Mouse (Mus musculus) stomach, embryonic 14.5 days (tissue): ENCODE measurements around the gene Gm17409. TPM values are rescaled to one million over a fixed set of nuclear protein-coding genes. Genes with fewer than 3 reads are reported as not detected.

Source experiments
- ATAC-seq: fragments of 200-750 bp; cut with Nextera tagmentation; 2 replicates; pipeline ENCODE4 v1.8.0; 2017; ENCODE audit warnings: low read depth, moderate TSS enrichment; ENCODE audit not compliant: insufficient number of reproducible peaks, insufficient read depth, low FRiP score
- H3K27ac ChIP-seq: fragments of 300-500 bp; sonication (generic); 2 replicates; pipeline ENCODE4 v1.5.1; 2014; ENCODE audit warnings: mild to moderate bottlenecking, low read length, moderate library complexity, mixed read lengths
- H3K27me3 ChIP-seq: fragments of 300-500 bp; sonication (generic); 2 replicates; pipeline ENCODE4 v1.6.1; 2014; ENCODE audit warnings: low read length, control low read depth, mixed read lengths; ENCODE audit not compliant: control insufficient read depth, insufficient read depth
- H3K36me3 ChIP-seq: fragments of 300-500 bp; sonication (generic); 2 replicates; pipeline ENCODE4 v1.6.1; 2014; ENCODE audit warnings: mild to moderate bottlenecking, control low read depth, low read length, moderate library complexity, mixed read lengths; ENCODE audit not compliant: control insufficient read depth, insufficient read depth
- H3K4me1 ChIP-seq: fragments of 300-500 bp; sonication (generic); 2 replicates; pipeline ENCODE4 v1.6.1; 2014; ENCODE audit warnings: low read length, control low read depth, mixed read lengths; ENCODE audit not compliant: control insufficient read depth, insufficient read depth
- H3K4me2 ChIP-seq: fragments of 300-500 bp; sonication (generic); replicated peaks from 2 replicates; pipeline ENCODE4 v1.6.1; 2014; ENCODE audit warnings: low read depth, low read length, control low read depth
- H3K4me3 ChIP-seq: fragments of 300-500 bp; sonication (generic); 2 replicates; pipeline ENCODE4 v1.5.1; 2014; ENCODE audit warnings: low read depth, low read length, control low read depth
- H3K9ac ChIP-seq: fragments of 300-500 bp; sonication (generic); replicated peaks from 2 replicates; pipeline ENCODE4 v1.6.1; 2014; ENCODE audit warnings: low read depth, mild to moderate bottlenecking, control low read depth, low read length, moderate library complexity, mixed read lengths
- H3K9me3 ChIP-seq: fragments of 300-500 bp; sonication (generic); 2 replicates; pipeline ENCODE4 v1.6.1; 2016; ENCODE audit warnings: low read depth, low read length, control low read depth; ENCODE audit not compliant: control insufficient read depth
- WGBS: fragments of 180-500 bp; shearing (Covaris S2); extraction: QIAGEN DNeasy Blood & Tissue Kit; methylation state at CpG from one replicate; pipeline ENCODE4 v1.1.7; 2014; 5-methylcytosine and 5-hydroxymethylcytosine counted together
- polyA plus RNA-seq: library from polyadenylated mRNA; unstranded; fragments of >200 nt; fragmentation: Nextera tagmentation; extraction: Ambion mirVana; gene quantifications from 2 replicates; pipeline ENCODE4 v1.2.1, GENCODE M21; 2014

The Gm17409 gene
- polyA plus RNA-seq, 1 experiment from 2014 or later, result 0.26 TPM

- Histone ChIP-seq H3K4me1 (no peaks in the 10 kb centered on the region), H3K27me3 (no peaks in the 10 kb centered on the region), H3K4me3 (no peak overlapping the region), H3K9ac (no peak overlapping the region), H3K9me3 (no peaks in the 10 kb centered on the region), H3K27ac (no peak overlapping the region), H3K36me3 (peaks cover 4% of the 10 kb centered on the region; the same call in 1 of the 2 replicates), H3K4me2 (no peak overlapping the region)
- 90% methylated on average over 4 of the region's 4 CpGs for WGBS
- ATAC-seq, result no peak
Measured at GRCm38 (mm10) chr2:58478144-58478543, 8.2 kb downstream of the Gm17409 start.

GRCm38 (mm10) chr2:58479536-58479935 is 9.6 kb downstream of the Gm17409 start:
- 89% methylated on average over 10 of the region's 10 CpGs for WGBS

GRCm38 (mm10) chr2:58480764-58481163 is 10.8 kb downstream of the Gm17409 start:
- WGBS, result 69% methylated on average over 6 of the region's 6 CpGs
- Histone ChIP-seq H3K4me1 (peaks cover 14% of the 10 kb centered on the region), H3K36me3 (peaks cover 2% of the 10 kb centered on the region; the same call in 1 of the 2 replicates), H3K4me3 (no peak overlapping the region), H3K9me3 (no peaks in the 10 kb centered on the region), H3K4me2 (no peak overlapping the region), H3K9ac (no peak overlapping the region), H3K27me3 (no peaks in the 10 kb centered on the region), H3K27ac (no peak overlapping the region)
- ATAC-seq, result no peak

More at GRCm38 (mm10) chr2:58479536-58479935, 9.6 kb downstream of the Gm17409 start:
- ATAC-seq, result no peak
- Histone ChIP-seq H3K36me3 (peaks cover 2% of the 10 kb centered on the region; the same call in 1 of the 2 replicates), H3K27ac (no peak overlapping the region), H3K4me3 (no peak overlapping the region), H3K9me3 (no peaks in the 10 kb centered on the region), H3K4me2 (no peak overlapping the region), H3K9ac (no peak overlapping the region), H3K27me3 (no peaks in the 10 kb centered on the region), H3K4me1 (peaks cover 3% of the 10 kb centered on the region)

- Histone ChIP-seq H3K27ac (no peak overlapping the region), H3K36me3 (peaks cover 2% of the 10 kb centered on the region; the same call in 1 of the 2 replicates), H3K4me1 (peaks cover 18% of the 10 kb centered on the region), H3K27me3 (no peaks in the 10 kb centered on the region), H3K9ac (no peak overlapping the region), H3K9me3 (no peaks in the 10 kb centered on the region), H3K4me3 (no peak overlapping the region), H3K4me2 (no peak overlapping the region)
- no peak for ATAC-seq
- WGBS, result 66% methylated on average over 9 of the region's 9 CpGs
Measured at GRCm38 (mm10) chr2:58481450-58482100, 11.7 kb downstream of the Gm17409 start.

- Histone ChIP-seq H3K27me3 (no peaks in the 10 kb centered on the region), H3K27ac (peak overlapping the region; percentile 4; the same call in 1 of the 2 replicates), H3K9ac (no peak overlapping the region), H3K4me1 (peaks cover 33% of the 10 kb centered on the region), H3K4me2 (no peak overlapping the region), H3K4me3 (no peak overlapping the region), H3K36me3 (no peaks in the 10 kb centered on the region; the same call in 1 of the 2 replicates), H3K9me3 (no peaks in the 10 kb centered on the region)
- peak; percentile 42; the same call in 1 of the 2 replicates for ATAC-seq
- 44% methylated on average over 7 of the region's 7 CpGs for WGBS
Measured at GRCm38 (mm10) chr2:58484284-58484965, 14.5 kb downstream of the Gm17409 start.

GRCm38 (mm10) chr2:58485152-58485551 is 15.2 kb downstream of the Gm17409 start:
- Histone ChIP-seq H3K9ac (no peak overlapping the region), H3K36me3 (no peaks in the 10 kb centered on the region), H3K4me3 (no peak overlapping the region), H3K9me3 (no peaks in the 10 kb centered on the region), H3K4me1 (peaks cover 33% of the 10 kb centered on the region), H3K27me3 (no peaks in the 10 kb centered on the region), H3K4me2 (no peak overlapping the region), H3K27ac (no peak overlapping the region)
- ATAC-seq, result no peak
- 19% methylated on average over 4 of the region's 4 CpGs for WGBS

GRCm38 (mm10) chr2:58485683-58486082 is 15.8 kb downstream of the Gm17409 start:
- Histone ChIP-seq H3K4me2 (no peak overlapping the region), H3K27ac (peak overlapping the region; percentile 41; the same call in 1 of the 2 replicates), H3K4me1 (peaks cover 33% of the 10 kb centered on the region), H3K4me3 (no peak overlapping the region), H3K27me3 (no peaks in the 10 kb centered on the region), H3K9me3 (no peaks in the 10 kb centered on the region), H3K36me3 (no peaks in the 10 kb centered on the region), H3K9ac (no peak overlapping the region)
- WGBS, result 75% methylated on average over 3 of the region's 3 CpGs
- no peak for ATAC-seq

- no peaks in the 10 kb centered on the region for H3K36me3 ChIP-seq
- H3K27ac ChIP-seq, result peak overlapping the region; percentile 48; the same call in 1 of the 2 replicates
- H3K27me3 ChIP-seq, result no peaks in the 10 kb centered on the region
- peaks cover 33% of the 10 kb centered on the region for H3K4me1 ChIP-seq
- WGBS, result 58% methylated on average over 14 of the region's 14 CpGs
- no peak overlapping the region for H3K9ac ChIP-seq
- no peak overlapping the region for H3K4me2 ChIP-seq
- no peaks in the 10 kb centered on the region for H3K9me3 ChIP-seq
- H3K4me3 ChIP-seq, result no peak overlapping the region
- ATAC-seq, result no peak
Measured at GRCm38 (mm10) chr2:58486441-58487278, 16.7 kb downstream of the Gm17409 start.
